Mouse (Mus musculus): ENCODE data around the gene Stk11ip. TPM values are rescaled to one million over a fixed set of nuclear protein-coding genes. Genes with fewer than 3 reads are reported as not detected.

Gene Stk11ip
- polyA plus RNA-seq, 1 experiment, result 29.3 TPM

DNA sequence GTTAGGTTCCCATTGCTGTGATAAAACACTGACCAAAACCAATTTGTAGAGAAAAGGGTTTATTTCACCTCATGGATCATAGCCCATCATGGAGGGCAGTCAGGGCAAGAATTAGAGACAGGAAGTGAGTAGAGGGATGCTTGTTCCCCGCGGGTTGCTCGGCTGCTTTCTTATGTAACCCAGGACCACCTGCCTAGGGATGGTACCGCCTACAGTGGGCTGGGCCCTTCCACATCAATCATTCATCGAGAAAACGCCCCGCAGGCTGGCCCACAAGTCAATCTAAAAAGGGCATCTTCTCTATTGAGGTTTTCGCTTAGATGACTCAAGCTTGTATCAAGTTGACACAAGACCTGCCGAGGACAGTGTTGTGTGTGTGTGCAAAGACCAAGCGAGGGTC is 61.7 kb downstream of the Stk11ip start:
- TF ChIP-seq CTCF (IDR thresholded peaks at IDR 0.05; ENCODE audit: borderline replicate concordance, insufficient read depth, low read depth, low read length) (no peak), POLR2A (IDR thresholded peaks at IDR 0.05; ENCODE audit: borderline replicate concordance, insufficient read depth, low read length) (no peak)
- 83% methylated on average over 10 of the region's 10 CpGs for WGBS
- H3K4me3 ChIP-seq (replicated peaks; ENCODE audit: insufficient read depth, low read depth, low read length), result no peak overlapping the region
- peaks cover 4% of the 10 kb centered on the region; the same call in 1 of the 2 replicates for H3K4me1 ChIP-seq (ENCODE audit: control insufficient read depth, insufficient read depth, low read length)
- H3K27ac ChIP-seq (ENCODE audit: insufficient read depth, low read length), result no peak overlapping the region
- H3K27me3 ChIP-seq (ENCODE audit: control insufficient read depth, insufficient read depth, low read length), result no peaks in the 10 kb centered on the region
- DNase-seq, result no peak

GRCm38 (mm10) chr1:75586791-75587190 is 65.5 kb downstream of the Stk11ip start:
- no peak overlapping the region for H3K27ac ChIP-seq (ENCODE audit: insufficient read depth, low read length)
- no peak overlapping the region for H3K4me3 ChIP-seq (replicated peaks; ENCODE audit: insufficient read depth, low read depth, low read length)
- no peak for TF ChIP-seq POLR2A (IDR thresholded peaks at IDR 0.05; ENCODE audit: borderline replicate concordance, insufficient read depth, low read length)
- TF ChIP-seq CTCF (IDR thresholded peaks at IDR 0.05; ENCODE audit: borderline replicate concordance, insufficient read depth, low read depth, low read length), result no peak
- no peak for DNase-seq
- H3K27me3 ChIP-seq (ENCODE audit: control insufficient read depth, insufficient read depth, low read length), result no peaks in the 10 kb centered on the region
- WGBS, result 88% methylated on average over 3 of the region's 3 CpGs
- peaks cover 19% of the 10 kb centered on the region; the same call in 1 of the 2 replicates for H3K4me1 ChIP-seq (ENCODE audit: control insufficient read depth, insufficient read depth, low read length)

Other genes with a start within 250 kb of the Stk11ip start
- gene Resp18, start 243.1 kb upstream of the Stk11ip start, polyA plus RNA-seq (2012; rRNA removed), result 226 and 275 TPM in 2 replicates
- 87.0 and 87.1 TPM in 2 replicates for gene Dnpep, start 203.5 kb upstream of the Stk11ip start, polyA plus RNA-seq (2012; rRNA removed)
- gene Des, start 161.2 kb upstream of the Stk11ip start, polyA plus RNA-seq (2012; rRNA removed), result 2.0 and 2.1 TPM in 2 replicates
- 122 and 143 TPM in 2 replicates for gene Speg, start 146.2 kb upstream of the Stk11ip start, polyA plus RNA-seq (2012; rRNA removed)
- gene Gmppa, start 85.6 kb upstream of the Stk11ip start, polyA plus RNA-seq (2012; rRNA removed), result 155 and 187 TPM in 2 replicates
- 2.1 and 2.8 TPM in 2 replicates for gene Asic4, start 71.1 kb upstream of the Stk11ip start, polyA plus RNA-seq (2012; rRNA removed)
- gene Chpf, start 42.2 kb upstream of the Stk11ip start, polyA plus RNA-seq (2012; rRNA removed), result 88.3 and 92.6 TPM in 2 replicates
- 41.3 and 46.6 TPM in 2 replicates for gene Tmem198, start 42.0 kb upstream of the Stk11ip start, polyA plus RNA-seq (2012; rRNA removed)
- gene Obsl1, start 15.1 kb upstream of the Stk11ip start, polyA plus RNA-seq (2012; rRNA removed), result 41.1 and 44.0 TPM in 2 replicates
- gene Inha, start 14.5 kb upstream of the Stk11ip start, polyA plus RNA-seq (2012; rRNA removed), result 64.7 and 68.6 TPM in 2 replicates
- gene Slc4a3, start 24.7 kb downstream of the Stk11ip start, polyA plus RNA-seq (2012; rRNA removed), result 99.5 and 99.6 TPM in 2 replicates